Mouse (Mus musculus) heart, adult 2 months (tissue): ENCODE results near the gene Lrrc25.

Experiments
- CTCF ChIP-seq: fragments of 200-600 bp; IDR thresholded peaks from 2 replicates; pipeline ENCODE4 v1.8.1; 2022; ENCODE audit warnings: antibody characterized with exemption, mild to moderate bottlenecking, moderate library complexity
- EP300 ChIP-seq: fragments of 200-500 bp; IDR thresholded peaks from 2 replicates; pipeline ENCODE4 v1.6.1; 2011; ENCODE audit warnings: low read depth, low read length, control low read depth; ENCODE audit not compliant: insufficient read depth
- POLR2A ChIP-seq: fragments of 200-500 bp; IDR thresholded peaks from 2 replicates; pipeline ENCODE4 v1.6.1; 2011; ENCODE audit warnings: mild to moderate bottlenecking, low read depth, low read length, control low read depth; ENCODE audit not compliant: insufficient read depth

GRCm38 (mm10) chr8:70618888-70619334 lies 3.0 kb downstream of the Lrrc25 start:
- TF ChIP-seq CTCF (no peak), EP300 (no peak), POLR2A (no peak)
